Mouse (Mus musculus) fibroblast of lung, adult 2 months (primary cell): ENCODE data around the gene Nhsl2.
A peak's percentile ranks its signal among the peaks of the same experiment; 100 is the strongest.

Experiments used
- DNase-seq: peaks from one replicate; pipeline ENCODE4 v3.0.0-alpha.2; 2011; ENCODE audit warnings: low read depth

Nhsl2 gene

GRCm38 (mm10) chrX:101902597-101902996 lies 53.4 kb downstream of the Nhsl2 start:
- DNase-seq: no peak

- DNase-seq: no peak
These were observed 58.1 kb downstream of the Nhsl2 start for GRCm38 (mm10) chrX:101907301-101907700.

- DNase-seq: no peak
These were observed 79.9 kb downstream of the Nhsl2 start for GRCm38 (mm10) chrX:101929131-101929530.

- no peak for DNase-seq
These were observed 81.1 kb downstream of the Nhsl2 start for GRCm38 (mm10) chrX:101930301-101930700.

GRCm38 (mm10) chrX:101931016-101931415 lies 81.8 kb downstream of the Nhsl2 start:
- DNase-seq: peak; percentile 60

- peak; percentile 56 for DNase-seq
These were observed 83.1 kb downstream of the Nhsl2 start for GRCm38 (mm10) chrX:101932244-101932643.

GRCm38 (mm10) chrX:101933346-101933745 lies 84.2 kb downstream of the Nhsl2 start:
- DNase-seq: no peak

- no peak for DNase-seq
These were observed 86.2 kb downstream of the Nhsl2 start for GRCm38 (mm10) chrX:101935291-101935840.

GRCm38 (mm10) chrX:101939486-101939885 lies 90.3 kb downstream of the Nhsl2 start:
- no peak for DNase-seq

- DNase-seq: peak; percentile 81
These were observed 93.3 kb downstream of the Nhsl2 start for GRCm38 (mm10) chrX:101942461-101942896.

GRCm38 (mm10) chrX:101943743-101944142 lies 94.6 kb downstream of the Nhsl2 start:
- no peak for DNase-seq

- DNase-seq: no peak
These were observed 95.7 kb downstream of the Nhsl2 start for GRCm38 (mm10) chrX:101944761-101945330.

- no peak for DNase-seq
These were observed 103.3 kb downstream of the Nhsl2 start for GRCm38 (mm10) chrX:101952436-101952835.

- no peak for DNase-seq
These were observed 104.1 kb downstream of the Nhsl2 start for GRCm38 (mm10) chrX:101953256-101953655.

- DNase-seq: peak; percentile 84
These were observed 104.8 kb downstream of the Nhsl2 start for GRCm38 (mm10) chrX:101953787-101954491.

GRCm38 (mm10) chrX:101954492-101954851 lies 105.3 kb downstream of the Nhsl2 start:
- no peak for DNase-seq

GRCm38 (mm10) chrX:101961848-101962247 lies 112.7 kb downstream of the Nhsl2 start:
- DNase-seq: no peak

- peak; percentile 44 for DNase-seq
These were observed 114.5 kb downstream of the Nhsl2 start for GRCm38 (mm10) chrX:101963711-101964110.

- DNase-seq: no peak
These were observed 123.8 kb downstream of the Nhsl2 start for GRCm38 (mm10) chrX:101973028-101973427.

GRCm38 (mm10) chrX:101976931-101977330 lies 127.7 kb downstream of the Nhsl2 start:
- no peak for DNase-seq

GRCm38 (mm10) chrX:101978861-101979260 lies 129.7 kb downstream of the Nhsl2 start:
- no peak for DNase-seq

GRCm38 (mm10) chrX:101979267-101979666 lies 130.1 kb downstream of the Nhsl2 start:
- DNase-seq: no peak

GRCm38 (mm10) chrX:101980586-101980985 lies 131.4 kb downstream of the Nhsl2 start:
- DNase-seq: no peak

GRCm38 (mm10) chrX:101981450-101981849 lies 132.3 kb downstream of the Nhsl2 start:
- DNase-seq: no peak
